Mouse (Mus musculus) limb, embryonic 14.5 days (tissue): ENCODE measurements around the gene Yars. TPM values are rescaled to one million over a fixed set of nuclear protein-coding genes. Genes with fewer than 3 reads are reported as not detected.

ENCODE experiments used
- ATAC-seq: fragments of 200-750 bp; cut with Nextera tagmentation; 2 replicates; pipeline ENCODE4 v1.8.0; 2017; ENCODE audit warnings: low read depth, moderate number of reproducible peaks, moderate TSS enrichment; ENCODE audit not compliant: low FRiP score
- DNase-seq: peaks from one replicate; pipeline ENCODE4 v3.0.0-alpha.2; 2015; ENCODE audit warnings: low spot score
- H3K27ac ChIP-seq: fragments of 300-500 bp; sonication (generic); replicated peaks from 2 replicates; pipeline ENCODE4 v1.5.1; 2014; ENCODE audit warnings: low read depth, mild to moderate bottlenecking, low read length, moderate library complexity, mixed read lengths
- H3K27me3 ChIP-seq: fragments of 300-500 bp; sonication (generic); 2 replicates; pipeline ENCODE4 v1.6.1; 2014; ENCODE audit warnings: low read length, mixed read lengths; ENCODE audit not compliant: control insufficient read depth, insufficient read depth
- H3K36me3 ChIP-seq: fragments of 300-500 bp; sonication (generic); 2 replicates; pipeline ENCODE4 v1.6.1; 2014; ENCODE audit warnings: mild to moderate bottlenecking, low read length, moderate library complexity, mixed read lengths; ENCODE audit not compliant: control insufficient read depth, insufficient read depth
- H3K4me1 ChIP-seq: fragments of 300-500 bp; sonication (generic); 2 replicates; pipeline ENCODE4 v1.6.1; 2014; ENCODE audit warnings: antibody characterized with exemption, low read length, mixed read lengths; ENCODE audit not compliant: control insufficient read depth, insufficient read depth
- H3K4me2 ChIP-seq: fragments of 300-500 bp; sonication (generic); replicated peaks from 2 replicates; pipeline ENCODE4 v1.6.1; 2014; ENCODE audit warnings: low read depth, mild to moderate bottlenecking, low read length, moderate library complexity; ENCODE audit not compliant: severe bottlenecking
- H3K4me3 ChIP-seq: fragments of 300-500 bp; sonication (generic); replicated peaks from 2 replicates; pipeline ENCODE4 v1.5.1; 2014; ENCODE audit warnings: low read length
- H3K9ac ChIP-seq: fragments of 300-500 bp; sonication (generic); 2 replicates; pipeline ENCODE4 v1.6.1; 2014; ENCODE audit warnings: mild to moderate bottlenecking, low read depth, low read length, moderate library complexity; ENCODE audit not compliant: severe bottlenecking
- H3K9me3 ChIP-seq: fragments of 300-500 bp; sonication (generic); 2 replicates; pipeline ENCODE4 v1.6.1; 2016; ENCODE audit warnings: low read length; ENCODE audit not compliant: control insufficient read depth
- POLR2A ChIP-seq: fragments of 200-500 bp; IDR thresholded peaks from 2 replicates; pipeline ENCODE4 v1.8.0; 2012; ENCODE audit warnings: inconsistent platforms, mild to moderate bottlenecking, moderate library complexity, borderline replicate concordance; ENCODE audit not compliant: insufficient read depth, insufficient read length; ENCODE audit errors: extremely low read depth
- WGBS: fragments of 180-500 bp; shearing (Covaris S2); extraction: QIAGEN DNeasy Blood & Tissue Kit; methylation state at CpG from one replicate; pipeline ENCODE4 v1.1.7; 2014; 5-methylcytosine and 5-hydroxymethylcytosine counted together
- polyA plus RNA-seq, 2 experiments: library from polyadenylated mRNA; depleted of rRNA in 1 of 2; stranded (reverse) in 1 of 2; unstranded in 1 of 2; fragments of >200 nt; fragmentation: Nextera tagmentation in 1 of 2; extraction: Ambion mirVana in 1 of 2; gene quantifications; 2 replicates each; pipeline versions ENCODE4 v1.2.1 to v1.2.3; 2012 to 2014

Yars gene
- polyA plus RNA-seq, 2 experiments: 50.3 to 79.5 TPM

DNA sequence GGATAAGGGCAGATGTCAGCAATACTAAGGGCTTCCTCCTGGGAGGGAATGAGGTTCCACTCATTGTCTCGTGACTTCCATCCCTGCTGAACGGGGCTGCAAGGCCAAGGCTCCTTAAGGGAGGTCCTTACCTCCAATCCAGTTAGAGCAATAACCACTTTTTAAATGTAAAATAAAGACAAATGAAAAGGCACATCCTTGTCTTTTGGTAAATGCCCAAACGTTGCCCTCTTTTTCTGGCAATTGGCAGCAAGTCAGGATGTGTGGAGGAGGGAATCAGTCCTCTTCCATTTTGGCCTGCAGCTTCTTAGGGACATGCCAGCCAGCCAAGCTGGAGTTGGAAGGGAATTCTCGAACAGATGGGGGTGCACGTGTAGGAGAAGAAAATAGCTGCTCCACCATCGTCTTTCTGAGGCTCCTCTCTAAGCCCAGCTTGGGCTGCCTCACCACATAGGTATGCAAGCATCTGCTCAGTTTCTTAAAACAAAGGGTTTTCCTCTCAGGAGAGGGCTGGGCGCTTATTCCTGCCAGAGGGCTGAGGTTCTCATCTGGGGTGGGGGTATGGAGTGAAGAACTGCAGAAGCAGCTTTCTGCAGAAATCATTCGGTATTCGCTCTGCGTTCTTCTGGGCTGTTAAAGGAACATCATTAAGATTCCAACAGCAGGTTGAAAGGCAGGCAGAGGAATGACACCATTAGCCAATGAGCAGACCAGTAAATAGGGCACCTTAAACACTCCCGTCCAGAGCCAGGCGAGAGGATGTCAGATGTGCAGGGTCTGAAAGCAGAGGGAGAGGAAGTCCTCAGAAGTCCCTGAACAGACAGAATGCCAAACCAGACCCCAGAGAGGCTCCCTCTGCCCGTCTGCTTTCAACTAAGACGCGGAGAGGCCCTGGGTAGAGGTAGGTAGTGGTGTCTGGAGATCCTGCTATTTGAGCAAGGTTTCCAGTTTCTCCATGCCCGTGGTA lies 44.9 kb upstream of the Yars start:
- no peaks in the 10 kb centered on the region for H3K27me3 ChIP-seq
- TF ChIP-seq POLR2A: no peak
- peak overlapping the region; percentile 72 for H3K27ac ChIP-seq
- DNase-seq (peak; percentile 68), ATAC-seq (peak; percentile 80)
- no peaks in the 10 kb centered on the region for H3K9me3 ChIP-seq
- 39% methylated on average over 16 of the region's 16 CpGs for WGBS
- H3K9ac ChIP-seq: no peak overlapping the region
- H3K4me3 ChIP-seq: no peak overlapping the region
- H3K4me2 ChIP-seq: no peak overlapping the region
- H3K4me1 ChIP-seq: peaks cover 12% of the 10 kb centered on the region; the same call in 1 of the 2 replicates
- peaks cover 29% of the 10 kb centered on the region for H3K36me3 ChIP-seq

DNA sequence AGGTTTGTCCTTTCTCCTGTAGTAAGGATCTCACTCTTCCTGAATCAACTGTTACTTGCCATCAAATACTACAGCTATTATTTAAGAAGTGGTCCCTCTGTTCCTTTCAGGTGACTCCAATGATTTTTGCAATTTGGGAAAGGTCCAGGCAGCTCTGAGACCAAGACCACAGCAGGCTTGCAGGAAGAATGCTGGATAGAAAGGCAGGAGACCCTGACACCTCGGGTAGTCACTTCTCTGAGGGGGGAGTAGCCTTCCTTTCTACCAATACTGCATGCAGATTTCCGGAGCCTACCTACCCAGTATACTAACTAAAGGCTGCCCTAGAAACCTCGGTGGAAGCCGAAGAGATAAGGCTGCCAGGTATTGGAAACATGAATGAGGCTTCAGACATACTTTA lies 44.1 kb upstream of the Yars start:
- no peak overlapping the region for H3K4me3 ChIP-seq
- TF ChIP-seq POLR2A: no peak
- H3K4me2 ChIP-seq: no peak overlapping the region
- DNase-seq: no peak
- peaks cover 12% of the 10 kb centered on the region; the same call in 1 of the 2 replicates for H3K4me1 ChIP-seq
- 65% methylated on average over 4 of the region's 4 CpGs for WGBS
- peaks cover 33% of the 10 kb centered on the region for H3K36me3 ChIP-seq
- H3K9ac ChIP-seq: no peak overlapping the region
- no peak for ATAC-seq
- peak overlapping the region; percentile 45 for H3K27ac ChIP-seq
- H3K9me3 ChIP-seq: no peaks in the 10 kb centered on the region
- no peaks in the 10 kb centered on the region for H3K27me3 ChIP-seq

DNA sequence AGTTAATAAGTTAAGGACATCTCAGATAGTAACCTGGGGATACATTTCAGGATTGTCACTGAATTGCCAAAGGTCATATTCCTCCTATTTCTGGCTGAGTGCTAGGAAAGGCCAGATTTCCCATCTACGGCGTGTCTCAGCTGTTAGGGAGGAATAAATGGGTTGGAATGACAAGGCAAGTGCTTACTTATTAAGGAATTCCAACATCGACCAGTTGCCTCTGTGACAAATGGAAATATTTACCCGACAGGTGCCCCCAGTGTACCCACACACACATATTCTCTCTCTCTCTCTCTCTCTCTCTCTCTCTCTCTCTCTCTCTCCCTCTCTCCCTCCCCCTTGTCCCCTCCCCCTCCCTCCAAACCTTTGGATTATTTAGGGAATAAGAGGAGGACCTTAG lies 43.6 kb upstream of the Yars start:
- Histone ChIP-seq H3K27me3 (no peaks in the 10 kb centered on the region), H3K9me3 (no peaks in the 10 kb centered on the region), H3K4me1 (peaks cover 12% of the 10 kb centered on the region; the same call in 1 of the 2 replicates), H3K4me3 (no peak overlapping the region), H3K36me3 (peaks cover 38% of the 10 kb centered on the region), H3K4me2 (no peak overlapping the region), H3K27ac (0 out of 2 replicates have a peak overlapping the region, but pooled peaks have one; percentile 45), H3K9ac (no peak overlapping the region)
- ATAC-seq (peak; percentile 27; the same call in 1 of the 2 replicates), DNase-seq (no peak)
- WGBS: 82% methylated on average over 4 of the region's 4 CpGs
- no peak for TF ChIP-seq POLR2A

DNA sequence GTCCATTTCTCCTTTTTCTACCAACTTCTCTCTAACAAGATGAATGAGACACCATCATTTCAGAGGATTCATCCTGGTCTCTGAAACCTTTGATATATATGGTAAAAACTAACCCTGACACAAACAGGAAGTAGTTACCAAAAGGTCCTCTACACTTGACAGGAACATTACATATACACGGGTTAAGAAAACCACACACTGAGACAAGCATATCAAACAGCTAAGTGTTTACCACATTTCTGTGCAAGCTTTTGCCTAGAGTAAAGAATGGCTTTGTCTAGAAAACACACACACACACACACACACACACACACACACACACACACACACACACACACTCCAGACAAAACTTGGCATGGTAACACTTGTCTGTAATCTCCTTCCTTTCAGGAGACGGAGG lies 43.2 kb upstream of the Yars start:
- no peak for ATAC-seq
- H3K4me2 ChIP-seq: no peak overlapping the region
- H3K36me3 ChIP-seq: peaks cover 43% of the 10 kb centered on the region
- H3K9ac ChIP-seq: no peak overlapping the region
- H3K27me3 ChIP-seq: no peaks in the 10 kb centered on the region
- peaks cover 12% of the 10 kb centered on the region; the same call in 1 of the 2 replicates for H3K4me1 ChIP-seq
- WGBS: 65% methylated on average over 2 of the region's 2 CpGs
- DNase-seq: no peak
- H3K4me3 ChIP-seq: no peak overlapping the region
- no peak overlapping the region for H3K27ac ChIP-seq
- TF ChIP-seq POLR2A: no peak
- no peaks in the 10 kb centered on the region for H3K9me3 ChIP-seq

DNA sequence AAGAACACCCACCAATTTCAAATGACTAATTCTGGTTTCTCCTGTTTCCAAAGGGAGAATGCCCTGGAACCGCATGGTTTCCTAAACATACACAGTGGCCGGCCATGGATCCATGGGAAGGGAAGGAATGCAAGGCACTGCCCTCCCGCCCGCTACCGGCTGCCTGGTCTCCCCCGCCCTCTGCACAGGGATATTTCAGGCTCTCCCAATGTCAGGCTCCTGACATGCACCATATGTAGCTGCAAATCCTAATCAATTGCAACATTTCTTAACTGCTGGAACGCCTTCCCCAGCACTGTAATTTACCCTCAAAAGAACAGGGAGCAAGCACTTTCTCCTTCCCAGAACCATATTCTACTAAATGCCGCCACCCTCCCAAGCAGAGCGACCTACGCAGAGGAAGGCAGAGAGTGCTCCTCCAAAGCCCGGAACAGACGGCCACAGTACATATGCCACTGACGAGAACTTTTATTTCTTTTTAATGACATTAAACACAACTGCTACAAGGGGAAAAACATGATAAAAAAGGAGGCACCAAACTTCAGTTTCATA lies 41.9 kb upstream of the Yars start:
- H3K36me3 ChIP-seq: peaks cover 50% of the 10 kb centered on the region
- no peaks in the 10 kb centered on the region for H3K27me3 ChIP-seq
- ATAC-seq (no peak), DNase-seq (no peak)
- H3K4me3 ChIP-seq: no peak overlapping the region
- 89% methylated on average over 13 of the region's 13 CpGs for WGBS
- H3K9ac ChIP-seq: no peak overlapping the region
- H3K9me3 ChIP-seq: no peaks in the 10 kb centered on the region
- no peak overlapping the region for H3K27ac ChIP-seq
- H3K4me2 ChIP-seq: no peak overlapping the region
- peaks cover 6% of the 10 kb centered on the region; the same call in 1 of the 2 replicates for H3K4me1 ChIP-seq
- no peak for TF ChIP-seq POLR2A
